8 mouse cellular contexts compared by ENCODE assay signal in genomic region chr6:54039357-54039804, GRCm38 (mm10). TPM values are rescaled to one million over a fixed set of nuclear protein-coding genes. Genes with fewer than 3 reads are reported as not detected.
DNase-seq lines count a peak whose midpoint lies in the region; ATAC-seq and TF ChIP-seq lines count a peak whose summit lies in the region.

Chn2 (plus strand) TSS chr6:54039554.

- peaks cover 15% of the 10 kb centered on the region for H3K4me1 ChIP-seq in intestine, embryonic 15.5 days (replicated peaks)
- H3K4me1 ChIP-seq in small intestine, adult 2 months (ENCODE audit: control insufficient read depth, insufficient read depth, insufficient read length, low read length), result peaks cover 17% of the 10 kb centered on the region

- TF ChIP-seq CTCF in small intestine, adult 2 months (IDR thresholded peaks at IDR 0.05; ENCODE audit: extremely low read depth, insufficient read length, insufficient replicate concordance, low read depth, low read length), result no peak

- peak; percentile 52 for DNase-seq in adrenal gland, adult 8-10 months
- DNase-seq in embryo, embryonic 10.5 days (ENCODE audit: low spot score), result peak; percentile 81
- peak; percentile 18 to 46 for DNase-seq in gastrocnemius, postnatal 36 days
- peak; percentile 79 for DNase-seq in left cerebral cortex, postnatal 4 days
- peak; percentile 70 for DNase-seq in mesoderm, embryonic 11.5 days (ENCODE audit: low read depth, low spot score)
- DNase-seq in adipocyte (ENCODE audit: low spot score), result no peak

- under 1% methylated on average over 38 of the region's 43 CpGs for WGBS in intestine, embryonic 15.5 days
- WGBS in small intestine, adult 2 months, result under 1% methylated on average over 43 of the region's 43 CpGs

- intact Hi-C loops in gastrocnemius, postnatal 36 days (cut with DNase I), result loop anchor here (5.0 kb wide), 1 partner anchor 123 kb away; no protein-coding TSS in a partner anchor
- intact Hi-C loops in left cerebral cortex, postnatal 4 days (cut with DNase I), result loop anchor here (10.0 kb wide), 1 partner anchor 225 kb away; no protein-coding TSS in a partner anchor

- peak within 1 kb of the TSS; percentile 74 for H3K9ac ChIP-seq in intestine, embryonic 15.5 days

- peaks cover 4% of the 10 kb centered on the region; the same call in 1 of the 2 replicates for H3K27me3 ChIP-seq in intestine, embryonic 15.5 days (replicated peaks)
- no peaks in the 10 kb centered on the region for H3K27me3 ChIP-seq in small intestine, adult 2 months (ENCODE audit: control insufficient read depth, insufficient read depth, low read length)

- peak; percentile 77 for ATAC-seq in intestine, embryonic 15.5 days

- no peaks in the 10 kb centered on the region for H3K36me3 ChIP-seq in intestine, embryonic 15.5 days
- no peaks in the 10 kb centered on the region for H3K36me3 ChIP-seq in small intestine, adult 2 months (ENCODE audit: control insufficient read depth, insufficient read depth, low read length)

- H3K9me3 ChIP-seq in intestine, embryonic 15.5 days, result no peaks in the 10 kb centered on the region

- peak within 1 kb of the TSS; percentile 74 for H3K4me3 ChIP-seq in intestine, embryonic 15.5 days (replicated peaks)
- H3K4me3 ChIP-seq in small intestine, adult 2 months (ENCODE audit: low read depth, low read length), result peak within 1 kb of the TSS; percentile 69

- peak within 1 kb of the TSS; percentile 83 for H3K27ac ChIP-seq in intestine, embryonic 15.5 days
- peak within 1 kb of the TSS; percentile 71 for H3K27ac ChIP-seq in small intestine, adult 2 months (ENCODE audit: insufficient read depth, low read depth, low read length)

- TF ChIP-seq POLR2A in small intestine, adult 2 months (IDR thresholded peaks at IDR 0.05; ENCODE audit: low read depth, low read length), result no peak

- H3K4me2 ChIP-seq in intestine, embryonic 15.5 days (replicated peaks), result peak within 1 kb of the TSS; percentile 96

RNA-seq across cellular contexts. Expression of gene Chn2, which starts in this region (rescaled TPM):
- total RNA-seq in adrenal gland, adult 8-10 months (2022), result 10 to 100 TPM in 2 of 4 experiments, 1 to 10 TPM in 2; 7.1 to 24.4 (median 16.6) TPM
- total RNA-seq in gastrocnemius, postnatal 36 days (2021), result 1 to 10 TPM; 1.1 to 1.5 TPM
- 19.7 and 20.8 TPM in 2 replicates for polyA plus RNA-seq in intestine, embryonic 15.5 days (2015; fragmentation: Nextera tagmentation; extraction: Ambion mirVana)
- total RNA-seq in left cerebral cortex, postnatal 4 days (2021), result 10 to 100 TPM; 55.6 to 57.5 TPM
- polyA plus RNA-seq in small intestine, adult 2 months (2012; rRNA removed), result 35.2 and 53.5 TPM in 2 replicates
